Mouse (Mus musculus) ES-CJ7 (cell line): Measurements from ENCODE around the gene Tcam1.
"Not testable (repeated sequence)": the region's sequence is repeated elsewhere in the genome, so short reads cannot be mapped to it uniquely, and the experiment has no call there.

ENCODE experiments used
- DNase-seq: peaks from one replicate; pipeline ENCODE4 v3.0.0; 2011; ENCODE audit warnings: low read depth, low spot score

Gene Tcam1

DNA sequence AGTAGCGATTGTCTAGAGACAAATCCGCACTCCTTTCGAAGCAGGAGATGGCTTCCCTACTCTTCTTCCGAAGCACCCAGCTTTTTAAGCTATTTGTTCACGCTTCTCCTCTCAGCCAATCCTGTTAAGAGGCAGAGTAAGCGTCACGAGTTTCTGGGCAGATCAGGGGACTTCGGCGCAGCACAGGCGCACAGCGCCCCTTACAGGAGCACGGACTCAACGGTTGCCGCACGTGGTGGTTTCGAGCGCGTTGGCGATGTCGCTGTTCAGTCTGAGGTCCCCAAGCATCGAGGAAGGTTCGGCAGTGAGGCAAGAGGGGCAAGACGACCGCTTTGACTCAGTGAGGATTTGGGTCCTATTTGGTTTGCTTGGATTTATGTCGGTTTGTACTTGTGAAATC, at the start of gene Tcam1:
Gene Tcam1 (plus strand): TSS at position 219 of the 400 bp plus-strand sequence.
- DNase-seq = peak; percentile 97

DNA sequence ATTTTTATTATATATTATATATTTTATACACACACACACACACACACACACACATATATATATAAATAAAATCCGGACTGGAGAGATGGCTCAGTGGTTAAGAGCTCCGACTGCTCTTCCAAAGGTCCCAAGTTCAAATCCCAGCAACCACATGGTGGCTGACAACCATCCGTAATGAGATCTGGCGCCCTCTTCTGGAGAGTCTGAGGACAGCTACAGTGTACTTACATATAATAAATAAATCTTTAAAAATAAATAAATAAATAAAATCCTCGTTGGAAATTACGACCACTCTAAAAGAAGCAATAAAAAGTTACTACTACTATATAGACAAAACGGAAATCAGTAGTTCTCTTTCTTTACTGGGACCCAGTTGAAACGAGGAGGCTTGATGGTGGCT, 42.5 kb upstream of the Tcam1 start:
- not testable (repeated sequence) for DNase-seq

DNA sequence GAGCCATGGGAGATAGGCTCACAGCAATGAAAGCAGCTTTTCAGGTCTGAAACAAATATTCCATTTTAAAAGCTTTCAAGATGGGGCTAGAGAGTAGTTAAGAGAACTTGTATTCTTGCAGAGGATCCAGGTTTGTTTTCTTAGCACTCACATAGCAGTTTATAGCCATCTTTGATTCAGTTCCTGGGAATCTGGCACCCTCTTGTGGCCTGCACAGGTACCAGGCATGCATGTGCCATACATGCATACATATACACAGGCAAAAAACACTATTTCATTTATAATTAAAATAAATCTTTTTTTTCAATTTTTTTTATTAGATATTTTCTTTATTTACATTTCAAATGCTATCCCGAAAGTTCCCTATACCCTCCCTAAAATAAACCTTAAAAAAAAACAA, 29.6 kb upstream of the Tcam1 start:
- peak; percentile 56 for DNase-seq

DNA sequence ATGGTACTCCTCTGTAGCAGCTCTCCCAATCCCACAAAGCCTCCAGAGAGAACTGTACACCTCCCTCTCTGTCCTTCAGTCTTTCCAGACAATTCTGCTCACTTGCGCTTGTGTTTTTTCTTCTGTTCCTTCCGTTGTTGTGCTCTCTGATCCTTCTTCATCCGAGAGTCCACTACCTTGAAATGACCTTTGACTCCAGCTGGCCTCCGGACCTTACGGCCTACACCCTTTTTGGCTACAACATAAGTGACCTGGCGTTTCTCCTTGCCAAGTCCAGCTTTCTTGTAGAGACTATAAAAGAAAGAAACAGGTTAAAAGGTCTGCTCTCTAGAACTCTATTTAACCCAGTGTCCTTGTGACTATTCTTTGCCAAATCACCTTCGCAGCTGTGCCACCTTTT, 27.1 kb upstream of the Tcam1 start:
- DNase-seq = no peak

DNA sequence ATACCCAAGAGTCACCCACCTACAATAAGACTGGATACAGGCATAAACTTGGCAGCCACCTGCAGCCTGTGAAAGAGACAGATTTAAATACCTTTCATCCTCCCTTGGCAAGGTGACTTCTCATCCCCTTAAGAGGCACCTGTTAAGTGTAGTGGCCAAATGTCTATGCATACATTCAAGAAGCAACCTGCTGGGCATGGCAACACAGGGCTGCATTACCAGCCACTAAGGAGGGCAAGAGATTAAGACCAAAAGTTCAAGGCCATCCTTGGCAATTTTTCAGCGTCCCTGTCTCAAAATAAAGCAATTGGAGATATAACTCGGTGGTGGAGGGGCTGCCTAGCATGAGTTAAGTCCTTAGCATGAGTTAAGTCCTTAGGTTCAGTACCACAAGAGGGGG, 21.7 kb upstream of the Tcam1 start:
- no peak for DNase-seq

DNA sequence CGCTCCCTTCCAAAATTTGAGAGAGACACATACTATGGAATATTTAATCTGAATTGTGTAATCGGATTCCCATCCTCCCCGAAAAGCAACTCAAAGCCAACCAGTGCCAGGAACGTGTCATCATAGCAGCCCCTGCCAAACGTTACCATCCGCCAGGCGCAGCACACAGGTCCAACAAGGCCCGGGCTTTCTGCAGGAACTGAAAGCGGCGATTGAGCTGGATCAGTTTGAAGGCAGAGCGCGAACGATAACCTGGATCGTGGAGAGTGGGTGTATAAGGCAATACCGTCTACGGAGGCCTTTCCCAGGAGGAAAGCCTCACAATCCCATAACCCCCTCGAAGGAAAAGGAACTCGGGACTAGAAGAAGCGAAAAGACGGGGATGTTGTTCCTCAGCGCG, 21.3 kb upstream of the Tcam1 start:
- DNase-seq = no peak

DNA sequence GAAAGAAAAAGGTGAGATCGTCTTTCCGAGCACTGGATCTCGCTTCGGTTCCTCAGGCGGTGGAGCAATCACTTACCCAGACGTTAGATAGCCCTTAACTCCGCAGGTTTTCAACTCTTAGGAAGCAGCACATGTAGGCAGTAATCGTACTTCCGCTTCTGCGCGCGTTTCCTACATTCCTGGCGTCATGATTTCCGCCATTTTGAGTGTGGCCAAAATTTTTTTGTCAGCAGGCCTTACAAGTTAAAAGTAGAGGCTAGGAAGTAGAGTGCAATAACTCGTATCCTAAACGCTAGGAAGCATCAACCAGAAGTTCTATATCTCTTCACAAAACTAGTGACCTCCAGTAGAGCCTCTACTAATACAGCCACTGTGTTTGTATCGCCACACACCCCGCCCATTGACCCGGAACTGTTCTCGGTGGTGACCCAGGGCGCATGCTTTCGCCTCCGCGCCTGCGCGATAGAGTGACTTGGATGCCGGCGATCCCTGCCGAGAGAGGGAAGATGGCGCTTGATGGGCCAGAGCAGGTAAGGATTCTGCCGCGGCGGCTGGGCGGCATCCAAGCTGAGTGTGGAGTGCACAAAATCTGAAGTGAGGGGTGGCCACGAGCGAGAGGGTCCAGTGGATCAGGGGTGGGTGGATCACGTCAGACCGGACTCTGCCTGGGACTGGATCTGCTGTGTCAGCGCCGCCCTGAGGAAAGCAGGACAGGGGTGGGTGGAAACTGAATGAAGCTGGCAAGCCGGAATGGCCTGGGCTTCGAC, 20.6 kb upstream of the Tcam1 start, which contains the start of the genes Ftsj3 and Psmc5:
Gene Ftsj3 (minus strand): TSS at position 395 of the 767 bp plus-strand sequence.
Gene Psmc5 (plus strand): TSS at position 470 of the 767 bp plus-strand sequence.
- peak; percentile 95 for DNase-seq

DNA sequence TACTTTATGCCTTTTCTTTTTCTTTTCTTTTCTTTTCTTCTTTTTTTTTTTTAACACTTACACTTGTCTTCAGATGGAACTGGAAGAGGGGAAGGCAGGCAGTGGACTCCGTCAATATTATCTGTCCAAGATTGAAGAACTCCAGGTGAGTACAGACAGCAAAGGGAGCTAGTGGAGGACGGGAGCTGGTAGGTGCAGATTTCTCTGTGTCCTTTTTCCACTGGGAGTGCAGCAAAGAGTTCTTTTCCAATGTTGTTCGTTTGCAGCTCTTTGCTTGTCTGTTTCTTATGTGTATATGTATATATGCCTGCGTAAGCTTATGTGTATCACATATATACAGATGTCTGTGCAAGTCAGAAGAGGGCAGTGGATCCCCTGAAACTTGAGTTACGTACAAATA, 19.7 kb upstream of the Tcam1 start:
- no peak for DNase-seq

DNA sequence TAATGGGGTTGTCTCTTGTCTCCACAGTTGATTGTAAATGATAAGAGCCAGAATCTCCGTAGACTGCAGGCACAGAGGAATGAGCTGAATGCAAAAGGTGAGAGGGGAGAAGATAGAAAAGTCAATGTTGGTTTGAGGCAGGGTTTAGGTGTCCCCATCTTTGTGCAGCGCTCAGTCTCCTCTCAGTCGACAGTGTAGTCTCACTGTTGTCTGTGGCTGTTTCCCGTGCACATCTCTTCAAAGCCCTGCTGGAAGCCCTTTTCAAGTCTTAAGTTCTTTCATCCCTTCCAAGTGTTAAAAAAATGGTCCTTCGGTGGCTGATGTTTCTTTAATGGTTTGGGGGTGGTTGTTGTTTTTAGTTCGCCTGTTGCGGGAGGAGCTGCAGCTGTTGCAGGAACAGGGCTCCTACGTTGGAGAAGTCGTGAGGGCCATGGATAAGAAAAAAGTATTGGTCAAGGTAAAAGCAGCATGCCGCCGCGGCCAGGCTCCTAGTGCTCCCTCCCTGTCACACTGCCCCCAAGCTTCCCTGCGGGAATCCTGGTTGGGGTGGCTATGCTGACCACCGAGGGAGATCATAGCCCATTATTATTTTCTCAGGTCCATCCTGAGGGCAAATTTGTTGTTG, 15.5 kb upstream of the Tcam1 start:
- no peak for DNase-seq

DNA sequence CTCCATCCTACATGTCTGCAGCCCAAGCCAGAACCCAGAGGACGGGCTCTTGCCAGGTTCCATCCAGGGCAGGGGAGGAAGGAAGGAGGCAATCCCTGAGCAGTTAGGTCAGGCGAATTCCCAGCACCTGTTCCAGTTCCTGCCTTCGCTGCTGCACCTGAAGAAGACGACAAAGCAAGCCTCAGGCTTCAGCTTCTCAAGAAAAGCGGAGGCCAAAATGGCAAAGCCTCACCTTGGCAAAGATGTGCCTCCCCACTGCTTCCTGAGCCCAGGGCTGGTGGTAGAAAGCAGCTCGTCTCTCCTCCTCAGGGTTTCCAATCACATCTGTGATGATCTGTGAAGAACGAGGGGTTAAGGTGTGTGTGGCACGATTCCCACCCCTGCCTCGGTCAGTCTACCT, 12.5 kb upstream of the Tcam1 start:
- DNase-seq = no peak

DNA sequence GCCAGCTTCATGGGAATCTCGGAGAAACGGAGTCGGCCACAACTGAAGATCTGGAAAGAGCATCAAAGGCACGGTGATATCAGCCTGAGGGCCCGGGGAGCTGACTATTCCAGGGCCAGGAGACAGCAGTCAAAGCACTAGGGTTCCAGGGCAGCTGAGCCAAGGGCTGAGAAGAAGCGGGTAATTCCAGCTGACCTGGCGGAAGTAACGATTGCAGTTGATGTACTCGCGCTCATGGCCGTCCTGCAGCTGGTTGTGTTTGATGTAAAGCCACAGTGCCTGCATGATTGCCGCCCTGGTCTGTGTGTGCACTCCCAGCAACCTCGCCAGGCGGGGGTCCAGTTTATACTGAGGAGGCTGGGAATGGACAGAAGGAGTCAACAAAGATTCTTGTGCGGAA, 11.5 kb upstream of the Tcam1 start:
- DNase-seq = no peak

DNA sequence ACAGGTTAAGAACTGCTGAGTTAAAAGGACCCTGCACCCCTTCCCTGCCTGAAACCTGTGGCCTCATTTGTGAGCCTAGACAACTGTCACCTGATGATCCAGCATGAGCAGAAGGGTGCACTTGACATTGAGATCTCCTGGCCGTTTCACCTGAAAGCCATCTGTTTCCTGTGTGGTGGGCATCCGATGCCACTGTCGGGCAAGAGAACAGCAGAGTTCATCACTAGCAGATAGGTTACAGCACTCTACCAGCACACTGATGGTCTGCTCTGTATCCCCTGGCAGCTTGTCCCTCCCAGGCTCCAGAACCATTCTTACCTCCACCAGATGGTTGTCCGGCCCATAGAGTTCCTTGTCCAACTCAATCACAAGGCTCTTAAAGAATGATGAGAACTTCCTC, 10.9 kb upstream of the Tcam1 start:
- DNase-seq = no peak

DNA sequence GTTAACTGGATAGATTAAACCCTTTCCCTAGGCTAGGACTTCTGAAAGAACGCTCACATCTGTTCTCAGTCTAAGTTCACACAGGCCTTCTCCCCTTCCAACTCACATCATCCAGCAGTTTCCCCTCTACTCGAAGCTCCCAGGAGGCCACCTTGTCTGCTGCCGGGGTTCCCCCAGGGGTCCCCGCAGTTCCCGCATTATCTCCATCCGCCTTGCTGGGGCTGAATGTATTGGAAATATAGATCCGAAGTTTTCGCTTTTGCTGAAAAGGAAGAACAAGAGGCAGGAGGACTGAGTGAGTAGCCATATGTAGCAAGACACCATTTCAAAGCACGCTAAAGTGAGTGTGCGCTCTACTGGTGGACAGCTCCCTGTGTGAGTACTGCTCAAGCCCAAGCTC, 10.0 kb upstream of the Tcam1 start:
- no peak for DNase-seq

DNA sequence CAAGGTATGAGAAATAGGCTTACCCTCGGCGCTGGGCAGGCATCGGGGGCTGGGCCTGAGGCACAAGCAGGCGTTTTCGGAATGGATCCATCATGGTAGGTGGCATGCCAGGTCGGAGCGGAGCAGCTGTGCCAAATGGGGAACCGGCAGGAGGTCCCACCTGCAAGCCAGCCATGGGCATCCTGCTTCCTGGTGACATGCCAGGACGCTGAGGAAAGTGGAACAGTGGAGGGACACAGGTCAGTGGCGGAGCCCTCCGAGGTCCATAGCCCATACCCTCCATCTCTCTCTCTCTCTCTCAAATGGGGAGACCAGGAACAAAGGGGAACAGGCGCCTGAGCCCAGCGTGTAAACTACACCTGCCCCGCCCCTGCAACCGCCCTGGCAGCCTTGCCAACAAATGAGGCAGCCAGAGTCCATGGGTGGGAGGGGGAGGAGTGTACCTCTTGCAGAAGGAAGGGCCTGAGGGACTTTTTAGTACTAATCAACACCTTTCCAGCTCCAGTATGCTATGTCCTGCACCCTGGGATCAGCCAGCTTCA, 9.1 kb upstream of the Tcam1 start:
- DNase-seq = no peak

DNA sequence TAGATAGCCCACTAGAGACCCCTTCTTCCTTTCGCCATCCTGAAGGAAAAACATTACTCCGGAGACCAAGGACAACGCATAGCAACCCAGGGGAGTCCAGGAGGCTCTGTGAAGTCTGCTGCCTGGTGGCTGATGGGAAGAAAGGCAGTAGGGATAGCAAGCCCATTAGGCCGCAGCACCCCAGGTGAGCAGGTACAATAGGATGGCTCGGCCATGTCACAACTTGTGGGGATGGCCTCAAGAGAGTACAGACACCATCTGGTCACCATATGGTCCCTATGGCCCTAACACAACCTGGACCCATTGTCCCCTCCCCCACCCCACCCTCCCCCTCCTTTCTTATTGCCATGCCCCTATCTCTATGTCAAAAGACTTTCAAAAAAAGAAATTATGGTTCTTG, 8.6 kb upstream of the Tcam1 start:
- no peak for DNase-seq

DNA sequence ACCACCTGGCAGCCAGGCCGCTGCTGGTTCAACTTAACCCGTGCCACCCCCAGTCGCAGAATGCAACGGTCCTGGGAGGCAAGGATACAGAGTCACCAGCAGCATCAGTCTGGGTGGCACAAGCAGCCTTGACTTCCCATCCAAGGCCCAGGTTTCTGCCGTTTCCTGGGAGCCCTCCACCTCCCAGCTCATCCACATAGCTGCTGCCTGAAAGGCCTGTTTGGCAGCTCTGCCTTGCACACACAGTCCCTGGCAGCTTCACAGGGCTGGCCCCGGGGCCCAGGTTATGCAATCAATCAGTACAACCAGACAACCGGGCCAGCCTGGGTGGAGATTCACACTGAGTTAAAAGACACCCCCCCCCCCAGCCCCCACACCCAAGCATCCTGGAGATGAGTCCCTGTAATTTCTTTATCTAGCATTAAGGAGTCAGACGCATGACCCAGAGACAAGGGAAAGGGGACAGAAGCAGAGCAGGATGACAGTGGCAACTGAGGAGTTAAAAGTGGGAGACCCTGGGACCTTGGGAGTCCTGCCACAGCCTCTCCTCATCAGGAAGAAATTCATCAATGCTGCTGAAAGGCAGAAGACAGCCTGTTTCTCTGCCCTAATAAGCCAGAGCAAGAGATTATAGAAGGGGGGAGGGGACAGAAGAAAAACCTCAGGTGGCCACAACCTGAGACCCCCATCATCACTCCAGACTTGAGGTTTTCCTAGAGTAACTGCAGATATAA, 8.0 kb upstream of the Tcam1 start:
- DNase-seq = no peak

DNA sequence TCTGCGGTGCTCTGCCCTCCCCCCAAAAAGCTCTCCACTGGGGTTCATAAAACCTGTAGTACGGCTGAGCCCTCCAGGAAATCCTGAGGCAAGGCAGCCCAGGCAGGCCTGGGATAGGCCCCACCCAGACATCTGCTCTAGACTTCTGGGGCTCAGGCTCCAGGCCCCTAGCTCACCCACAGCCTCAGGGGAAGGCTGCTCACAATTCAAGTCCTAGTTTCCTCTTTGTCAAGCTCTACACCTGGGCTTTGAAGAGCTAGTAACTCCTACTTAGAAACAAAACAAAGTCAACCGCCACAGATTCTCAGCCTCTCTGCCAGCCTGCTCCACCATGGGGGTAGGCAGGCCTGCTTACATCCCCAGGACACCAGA, 7.4 kb upstream of the Tcam1 start:
- no peak for DNase-seq

DNA sequence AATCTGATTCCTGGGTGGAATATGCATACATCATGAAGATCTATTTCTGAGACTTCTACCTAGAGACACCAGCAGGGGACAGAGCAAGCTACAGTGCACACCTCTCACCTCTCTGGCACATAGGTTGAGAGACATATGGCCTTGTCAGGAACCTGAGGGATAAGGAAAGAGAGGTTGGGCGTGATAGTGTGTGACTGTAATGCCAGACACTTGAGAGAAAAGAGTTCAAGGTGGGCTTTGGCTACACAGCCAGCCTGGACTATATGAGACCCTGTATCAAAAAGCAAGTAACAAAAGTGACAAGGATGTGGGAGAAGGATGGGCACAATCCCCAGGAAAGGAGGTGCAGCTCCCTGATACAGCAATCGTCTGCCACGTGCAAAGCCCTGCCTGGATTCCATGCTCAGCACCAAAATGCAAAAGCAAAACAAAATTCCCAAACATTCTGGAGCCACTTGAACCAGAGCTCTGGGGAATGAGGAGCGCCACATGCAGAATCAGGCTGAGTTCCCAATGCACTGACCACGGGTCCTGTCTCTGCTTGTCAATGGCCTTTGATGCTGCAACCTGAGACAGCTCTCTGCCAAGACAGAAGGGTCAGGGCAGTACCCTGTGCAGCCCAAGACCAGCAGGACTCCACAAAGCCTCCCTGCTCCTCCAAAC, 5.2 kb upstream of the Tcam1 start:
- no peak for DNase-seq

DNA sequence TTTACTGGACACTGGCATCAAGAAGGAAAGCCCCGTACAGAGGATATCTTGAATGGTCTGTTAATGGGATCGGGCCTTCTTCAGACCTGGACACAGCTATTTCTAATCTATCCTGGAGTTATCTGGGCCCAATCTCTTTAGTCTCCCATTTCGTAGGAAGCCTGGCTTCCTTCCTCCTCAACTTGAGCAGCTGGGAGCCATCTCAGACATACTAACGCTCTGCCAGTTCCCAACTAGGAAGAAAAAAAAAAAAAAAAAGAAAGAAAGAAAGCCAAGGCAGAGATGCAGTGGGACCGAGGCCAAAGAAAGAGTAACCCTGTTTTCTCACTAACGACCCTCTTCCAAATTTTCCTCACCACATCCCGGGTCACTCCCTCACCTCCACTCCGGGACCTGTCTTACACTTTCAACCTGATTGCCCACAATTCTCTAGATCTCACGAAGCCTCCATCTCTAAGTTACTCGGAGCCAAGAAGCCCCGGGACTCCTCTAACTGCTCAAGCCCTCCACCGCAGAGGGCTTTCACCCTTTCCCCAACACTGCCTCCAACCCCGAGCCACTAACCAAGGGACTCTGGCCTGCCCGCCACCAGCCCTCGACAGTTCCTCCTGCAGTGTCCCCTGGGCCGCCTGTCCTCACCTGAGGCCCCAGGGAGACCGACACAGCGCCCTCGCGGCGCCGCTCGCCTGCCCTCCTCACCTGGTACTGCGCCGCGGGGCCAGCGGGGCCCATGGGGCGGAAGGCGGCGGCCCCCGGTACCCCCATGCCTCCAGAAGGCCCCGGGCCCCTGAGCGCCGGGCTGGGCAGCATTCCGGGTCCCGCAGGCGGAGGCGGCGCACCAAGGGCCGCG, 4.5 kb upstream of the Tcam1 start:
- DNase-seq = no peak

DNA sequence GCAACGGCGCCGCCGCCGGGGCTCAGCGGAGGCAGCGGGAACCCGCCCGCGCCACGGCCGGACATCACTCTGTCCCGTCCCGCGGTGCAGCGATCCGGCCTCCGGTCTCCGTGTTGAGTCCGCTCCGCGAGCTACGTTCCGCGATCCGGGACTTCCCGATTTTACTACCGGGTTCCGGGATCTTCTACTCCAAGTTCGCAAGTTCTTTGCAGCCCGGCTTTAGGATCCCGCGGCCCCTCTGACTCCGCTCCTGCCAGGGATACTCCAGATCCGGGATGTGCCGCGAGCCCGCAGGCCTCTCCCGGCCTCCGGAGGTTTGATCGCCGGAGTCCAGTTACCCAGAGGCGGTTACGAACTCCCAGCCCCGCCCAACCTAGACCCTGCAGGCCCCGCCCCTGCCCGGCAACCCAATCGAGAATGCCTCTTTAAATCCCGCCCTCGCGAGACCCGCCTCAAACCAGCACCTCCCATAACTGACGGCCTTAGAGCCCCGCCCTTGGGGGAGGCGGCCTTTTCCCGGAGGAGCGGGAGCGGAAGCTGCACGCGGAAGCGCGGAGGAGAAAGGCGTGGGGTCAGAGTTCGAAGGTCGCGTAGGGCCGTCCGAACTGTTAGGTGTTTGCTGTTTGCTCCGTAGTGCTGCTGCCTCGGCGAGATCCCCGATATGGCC, 3.7 kb upstream of the Tcam1 start, which contains the start of gene Smarcd2:
Gene Smarcd2 (minus strand): TSS at position 329 of the 667 bp plus-strand sequence.
- DNase-seq = peak; percentile 99
